Mouse (Mus musculus) stomach, postnatal 0 days (tissue): Measurements from ENCODE around the gene Serpinb6a.

ENCODE experiments used
- CTCF ChIP-seq: IDR thresholded peaks from 2 replicates; pipeline ENCODE4 v1.5.1; 2016; ENCODE audit warnings: antibody characterized with exemption, low read depth, mild to moderate bottlenecking, moderate library complexity
- EP300 ChIP-seq: optimal IDR thresholded peaks from 2 replicates; pipeline ENCODE3; 2016; ENCODE audit warnings: antibody characterized with exemption

GRCm38 (mm10) chr13:33966574-33966973, 36.0 kb downstream of the Serpinb6a start:
- TF ChIP-seq EP300 (no peak), CTCF (no peak)
